Mouse (Mus musculus) cortical plate, adult 2 months (tissue): ENCODE results near the gene Sh3gl1. TPM values are rescaled to one million over a fixed set of nuclear protein-coding genes. Genes with fewer than 3 reads are reported as not detected.
A peak's percentile ranks its signal among the peaks of the same experiment; 100 is the strongest.

ENCODE experiments used
- H3K27ac ChIP-seq: fragments of 200-500 bp; 2 replicates; pipeline ENCODE4 v1.5.1; 2012; ENCODE audit warnings: low read length, control low read depth, inconsistent platforms; ENCODE audit not compliant: insufficient read depth
- H3K4me1 ChIP-seq: fragments of 200-500 bp; 2 replicates; pipeline ENCODE4 v1.6.1; 2011; ENCODE audit warnings: low read length; ENCODE audit not compliant: control insufficient read depth, insufficient read depth
- H3K4me3 ChIP-seq: fragments of 200-500 bp; 2 replicates; pipeline ENCODE4 v1.5.1; 2011; ENCODE audit warnings: mild to moderate bottlenecking, low read length, control low read depth; ENCODE audit not compliant: insufficient read depth
- CTCF ChIP-seq: fragments of 200-500 bp; IDR thresholded peaks from 2 replicates; pipeline ENCODE4 v1.5.1; 2011; ENCODE audit warnings: mild to moderate bottlenecking, control low read depth, low read length; ENCODE audit not compliant: insufficient read depth; ENCODE audit errors: extremely low read depth
- POLR2A ChIP-seq: fragments of 200-500 bp; IDR thresholded peaks from 2 replicates; pipeline ENCODE4 v1.6.1; 2011; ENCODE audit warnings: mild to moderate bottlenecking, low read length, control low read depth; ENCODE audit not compliant: insufficient read depth; ENCODE audit errors: extremely low read depth
- polyA plus RNA-seq: library from polyadenylated mRNA; depleted of rRNA; stranded (reverse); fragments of >200 nt; gene quantifications from 2 replicates; pipeline ENCODE4 v1.2.3, GENCODE M21; 2012

Gene Sh3gl1
- polyA plus RNA-seq, 1 experiment: 56.5 TPM

DNA sequence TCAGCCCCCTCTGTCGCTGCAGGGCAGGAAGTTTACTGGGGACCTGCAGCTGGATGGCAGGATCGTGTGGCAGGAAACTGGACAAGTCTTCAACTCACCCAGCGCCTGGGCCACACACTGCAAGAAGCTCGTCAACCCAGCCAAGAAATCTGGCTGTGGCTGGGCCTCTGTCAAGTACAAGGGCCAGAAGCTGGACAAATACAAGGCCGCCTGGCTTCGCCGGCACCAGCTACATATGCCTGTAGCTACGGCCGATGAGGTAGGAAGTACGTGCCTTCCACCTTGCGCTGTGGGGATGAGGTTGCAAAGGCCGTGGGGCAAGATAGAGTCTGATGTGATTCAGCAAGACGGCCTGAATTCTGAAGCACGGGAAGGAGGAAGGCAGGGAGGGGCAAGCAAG is 26.2 kb downstream of the Sh3gl1 start:
- TF ChIP-seq POLR2A (no peak), CTCF (no peak)
- H3K27ac ChIP-seq: no peak overlapping the region
- peak overlapping the region; percentile 68 for H3K4me3 ChIP-seq
- H3K4me1 ChIP-seq: peaks cover 6% of the 10 kb centered on the region; the same call in 1 of the 2 replicates

DNA sequence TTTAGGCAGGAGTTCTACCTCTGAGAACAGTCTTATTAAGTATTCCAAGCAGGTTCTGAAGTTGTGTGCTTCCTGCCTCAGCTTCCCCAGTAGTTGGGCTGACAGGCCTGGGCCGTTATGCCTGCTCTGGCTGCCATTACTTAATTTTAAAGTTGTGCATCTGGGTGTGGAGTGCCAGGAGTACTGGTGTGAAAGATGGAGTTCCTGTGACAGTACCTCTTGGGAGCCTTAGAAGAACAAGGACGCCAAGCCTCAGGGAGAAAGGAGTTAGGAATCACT is 26.5 kb downstream of the Sh3gl1 start:
- peak overlapping the region; percentile 68 for H3K4me3 ChIP-seq
- peaks cover 6% of the 10 kb centered on the region; the same call in 1 of the 2 replicates for H3K4me1 ChIP-seq
- TF ChIP-seq POLR2A: no peak
- no peak for TF ChIP-seq CTCF
- no peak overlapping the region for H3K27ac ChIP-seq

DNA sequence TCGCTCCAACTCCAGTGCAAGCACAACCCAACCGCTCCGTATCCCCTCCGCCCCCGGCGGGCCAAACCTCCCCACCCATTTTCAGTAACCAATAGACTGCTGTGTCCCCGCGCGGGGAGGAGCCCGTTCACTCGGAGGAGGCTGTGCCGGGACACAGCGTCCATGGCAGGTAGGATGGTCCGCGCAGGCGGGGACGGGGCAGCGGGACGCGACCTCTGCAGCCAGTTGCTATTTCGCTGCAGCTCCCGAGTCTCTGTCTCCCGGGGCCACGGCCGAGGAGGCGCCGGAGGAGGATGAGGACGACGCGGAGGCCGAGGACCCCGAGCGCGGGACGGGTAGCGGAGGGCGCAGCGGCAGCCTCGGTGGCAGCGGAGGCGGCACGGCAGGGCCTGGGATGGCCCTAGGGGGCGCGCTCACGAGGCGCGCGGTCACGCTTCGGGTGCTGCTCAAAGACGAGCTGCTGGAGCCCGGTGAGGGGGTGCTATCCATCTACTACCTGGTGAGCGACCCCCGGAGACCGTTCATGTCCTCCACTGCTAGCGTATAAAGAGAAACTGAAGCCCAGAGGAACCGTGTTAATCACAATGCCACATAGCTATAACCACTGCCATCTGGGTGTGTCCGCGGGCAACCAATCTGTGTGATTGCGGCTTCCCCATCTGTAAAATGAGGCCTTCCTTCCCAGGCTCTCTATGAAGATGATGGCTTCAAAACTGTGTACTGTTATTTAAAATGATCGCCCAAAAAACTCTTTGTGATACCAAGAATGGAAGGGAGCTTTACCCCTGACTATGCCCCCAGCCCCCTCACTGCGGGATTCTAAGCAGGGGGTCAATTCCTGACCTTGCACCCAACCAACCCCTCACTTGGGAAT is 27.1 kb downstream of the Sh3gl1 start:
- Histone ChIP-seq H3K4me1 (peaks cover 6% of the 10 kb centered on the region; the same call in 1 of the 2 replicates), H3K27ac (peak overlapping the region; percentile 87), H3K4me3 (peak overlapping the region; percentile 68)
- TF ChIP-seq POLR2A (peak; percentile 90), CTCF (no peak)

DNA sequence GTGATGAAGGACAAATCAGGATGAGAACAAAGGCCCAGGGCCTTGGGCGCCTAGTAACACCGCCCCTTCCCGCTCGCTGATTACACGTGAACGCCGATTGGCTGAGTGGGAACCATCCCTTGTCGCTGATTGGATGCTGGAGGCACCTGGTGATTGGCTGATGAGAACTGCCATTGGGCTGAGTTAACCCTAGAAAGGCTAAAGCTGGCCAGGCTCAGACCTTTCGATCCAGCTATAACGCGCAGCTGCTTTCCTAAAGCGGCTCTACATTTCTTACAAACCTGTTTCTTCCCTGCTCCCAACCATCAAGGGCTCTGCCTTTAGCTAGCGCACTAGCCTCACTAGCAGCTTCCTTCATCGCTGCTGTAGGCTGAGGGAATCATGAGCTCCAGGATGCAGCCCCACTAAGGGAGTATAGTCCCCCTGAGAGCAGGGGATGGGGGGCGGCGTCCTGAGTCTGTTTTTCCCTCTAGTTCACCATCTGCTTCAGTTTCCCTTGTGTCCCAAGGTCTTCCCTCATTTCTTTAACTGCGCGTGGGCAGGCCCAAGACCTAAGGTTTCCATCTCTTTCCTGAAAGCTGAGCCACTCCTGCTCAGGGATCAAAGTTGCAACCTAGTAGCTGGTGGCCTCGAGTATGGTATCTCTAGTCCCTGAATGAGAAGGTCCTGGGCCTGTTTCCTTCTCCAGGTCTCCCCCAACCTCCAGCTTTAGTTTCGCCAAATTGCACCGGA is 27.9 kb downstream of the Sh3gl1 start:
- Histone ChIP-seq H3K4me3 (peak overlapping the region; percentile 68), H3K27ac (peak overlapping the region; percentile 34), H3K4me1 (peaks cover 6% of the 10 kb centered on the region; the same call in 1 of the 2 replicates)
- TF ChIP-seq CTCF (no peak), POLR2A (peak; percentile 75)

DNA sequence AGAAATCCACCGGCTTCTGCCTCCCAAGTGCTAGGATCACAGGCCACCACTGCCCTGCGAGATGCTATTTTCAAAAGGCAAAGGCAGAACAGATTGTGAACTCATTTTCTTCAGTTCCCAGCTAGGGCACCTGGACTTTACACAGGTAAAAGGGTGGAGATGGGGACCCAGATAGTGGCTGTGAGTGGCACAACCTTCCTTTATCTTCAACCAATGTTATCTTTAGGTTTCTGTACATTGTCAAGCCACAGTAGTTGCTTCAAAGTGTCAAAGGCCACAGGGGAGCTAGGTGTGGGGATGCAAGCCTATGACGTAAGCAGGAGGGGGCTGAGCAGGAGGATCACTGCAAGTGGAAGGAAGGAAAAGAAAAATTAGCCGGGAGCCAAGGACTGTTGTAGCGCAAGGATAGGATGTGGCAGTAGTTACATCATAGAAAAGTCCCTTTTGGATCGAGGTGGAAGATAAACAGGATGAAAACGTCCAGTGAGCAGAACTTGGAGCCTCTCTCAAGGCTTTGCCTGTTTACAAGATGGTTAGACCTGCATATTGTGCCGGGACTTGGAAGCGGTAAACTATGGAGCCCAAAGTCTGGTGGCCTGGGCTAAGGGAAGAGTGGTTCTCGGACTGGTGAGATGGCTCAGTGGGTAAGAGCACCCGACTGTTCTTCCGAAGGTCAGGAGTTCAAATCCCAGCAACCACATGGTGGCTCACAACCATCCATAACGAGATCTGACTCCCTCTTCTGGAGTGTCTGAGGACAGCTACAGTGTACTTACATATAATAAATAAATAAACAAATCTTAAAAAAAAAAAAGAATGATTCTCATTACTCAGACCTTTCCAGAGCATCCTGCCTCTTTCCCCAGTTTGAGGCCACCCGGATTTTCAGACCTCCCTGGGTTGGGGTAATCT is 28.7 kb downstream of the Sh3gl1 start:
- peak overlapping the region; percentile 68; the same call in 1 of the 2 replicates for H3K4me3 ChIP-seq
- peaks cover 6% of the 10 kb centered on the region; the same call in 1 of the 2 replicates for H3K4me1 ChIP-seq
- H3K27ac ChIP-seq: no peak overlapping the region
- TF ChIP-seq POLR2A (no peak), CTCF (no peak)

DNA sequence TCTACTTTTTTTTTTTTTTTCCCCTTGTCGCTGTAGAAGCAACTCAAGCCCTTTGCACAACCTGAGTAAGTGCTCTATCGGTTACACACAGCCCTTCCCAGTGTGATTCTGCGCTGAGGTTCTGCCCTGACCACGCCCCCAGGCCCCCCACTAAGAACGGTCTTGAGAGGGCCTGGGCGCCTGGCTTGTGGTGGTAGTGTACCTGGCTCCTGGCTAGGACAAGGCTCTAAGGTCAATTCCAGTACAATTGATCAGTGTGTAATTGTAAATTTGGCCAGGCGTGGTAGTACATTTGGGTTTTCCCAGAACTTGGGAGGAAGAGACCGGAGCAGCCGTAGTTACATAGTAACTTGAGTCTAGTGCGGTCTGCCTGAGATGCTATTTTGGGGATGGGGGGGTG is 29.5 kb downstream of the Sh3gl1 start:
- peaks cover 6% of the 10 kb centered on the region; the same call in 1 of the 2 replicates for H3K4me1 ChIP-seq
- TF ChIP-seq POLR2A (no peak), CTCF (no peak)
- no peak overlapping the region for H3K4me3 ChIP-seq
- no peak overlapping the region for H3K27ac ChIP-seq

DNA sequence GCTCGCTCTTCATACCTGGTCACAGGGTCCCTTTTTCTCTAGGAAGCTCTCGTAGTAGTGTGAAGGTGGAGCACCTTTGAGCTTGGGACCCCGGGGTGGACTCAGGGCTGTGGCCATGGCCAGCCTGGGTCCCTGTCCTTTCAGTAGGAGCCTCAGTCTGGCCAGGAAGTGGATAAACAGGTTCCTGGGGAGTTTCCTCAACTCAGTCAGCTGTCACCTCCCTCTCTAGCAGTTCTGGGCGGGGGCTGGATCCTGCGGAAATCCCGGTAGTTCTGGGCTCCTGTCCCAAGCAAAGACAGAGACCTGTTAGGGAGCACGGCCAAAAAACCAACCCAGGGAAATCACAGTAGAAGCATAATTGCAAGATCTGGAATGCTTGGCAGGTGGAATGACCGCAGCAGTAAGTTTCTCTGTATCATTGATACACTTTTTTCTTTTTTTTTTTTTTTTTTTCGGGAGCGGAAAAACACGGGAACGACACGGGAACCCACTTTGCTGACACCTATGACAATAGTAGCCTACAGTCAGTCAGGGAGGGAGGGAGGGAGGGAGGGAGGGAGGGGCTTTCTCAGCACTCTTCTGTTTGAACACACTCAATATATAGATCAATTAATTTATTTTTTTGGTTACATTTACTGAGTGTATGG is 30.9 kb downstream of the Sh3gl1 start, which contains the start of the genes Stap2 and Mpnd:
Gene Stap2, minus strand, starts transcription at position 170 of the 647 bp plus-strand sequence.
Gene Mpnd, plus strand, starts transcription at position 297 of the 647 bp plus-strand sequence.
- H3K4me1 ChIP-seq: peaks cover 4% of the 10 kb centered on the region; the same call in 1 of the 2 replicates
- H3K27ac ChIP-seq: no peak within 1 kb of the TSS
- H3K4me3 ChIP-seq: peak within 1 kb of the TSS; percentile 14; the same call in 1 of the 2 replicates
- TF ChIP-seq POLR2A: no peak
- no peak for TF ChIP-seq CTCF

DNA sequence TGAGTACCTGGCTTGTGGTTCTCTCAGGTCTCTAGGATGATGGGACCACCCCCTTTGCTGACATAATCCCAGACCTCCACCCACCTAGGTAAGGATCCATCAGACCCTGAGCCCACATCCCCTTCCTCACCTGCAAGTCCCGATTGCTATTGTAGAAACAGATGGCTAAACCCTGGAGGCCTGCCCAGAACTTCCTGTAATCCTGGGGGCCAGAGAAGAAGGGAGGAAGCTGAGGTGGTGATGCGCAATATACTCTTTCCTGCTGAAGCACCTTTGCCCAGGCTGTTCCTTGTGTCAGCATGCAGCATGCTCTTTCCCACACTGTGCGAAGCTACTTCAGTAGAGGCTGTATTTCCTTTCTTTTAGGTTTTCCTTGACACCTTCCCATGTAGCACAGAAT is 33.4 kb downstream of the Sh3gl1 start:
- Histone ChIP-seq H3K27ac (no peak overlapping the region), H3K4me1 (no peaks in the 10 kb centered on the region; the same call in 1 of the 2 replicates), H3K4me3 (no peak overlapping the region)
- TF ChIP-seq CTCF (no peak), POLR2A (no peak)
